Mouse (Mus musculus) bone marrow, adult 2 months (tissue): ENCODE data around the gene Phf14.

Experiments
- CTCF ChIP-seq: fragments of 200-500 bp; IDR thresholded peaks from 2 replicates; pipeline ENCODE4 v1.5.1; 2011; ENCODE audit warnings: low read length, control low read depth; ENCODE audit not compliant: control insufficient read depth, insufficient read depth
- POLR2A ChIP-seq: fragments of 200-500 bp; IDR thresholded peaks from 2 replicates; pipeline ENCODE4 v1.6.1; 2011; ENCODE audit warnings: low read depth, mild to moderate bottlenecking, control low read depth, low read length, borderline replicate concordance; ENCODE audit not compliant: control insufficient read depth

DNA sequence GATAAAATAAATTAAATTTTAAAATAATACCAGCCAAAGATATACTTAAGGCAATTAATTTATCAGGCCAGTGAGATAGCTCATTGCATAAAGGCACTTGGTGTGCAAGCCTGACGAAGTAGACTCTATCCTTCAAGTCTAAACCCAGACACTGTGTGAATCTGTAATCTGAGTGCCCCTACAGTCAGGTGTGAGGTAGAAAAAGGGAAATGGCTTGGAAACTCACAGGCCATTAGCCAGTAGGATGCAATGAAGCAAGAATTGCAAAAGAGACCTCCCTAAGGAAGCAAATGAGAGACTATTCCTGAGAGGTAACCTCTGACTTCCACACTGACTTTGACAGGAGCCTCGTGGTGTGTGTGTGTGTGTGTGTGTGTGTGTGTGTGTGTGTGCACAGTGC, 145.3 kb downstream of the Phf14 start:
- TF ChIP-seq CTCF, result no peak
- no peak for TF ChIP-seq POLR2A
